Mouse (Mus musculus) lung, postnatal 14 days (tissue): ENCODE data around the gene Gm17662.

Experiments
- DNase-seq: peaks from one replicate; pipeline ENCODE4 v3.0.0; 2021

Gene Gm17662

GRCm38 (mm10) chr4:104857029-104857428 lies at the start of gene Gm17662:
Gene Gm17662 (plus strand): TSS chr4:104857329.
- DNase-seq, result no peak

- DNase-seq, result no peak
These were observed 46.3 kb upstream of the Gm17662 start for GRCm38 (mm10) chr4:104810710-104811286.

GRCm38 (mm10) chr4:104813617-104814016 lies 43.5 kb upstream of the Gm17662 start:
- no peak for DNase-seq

GRCm38 (mm10) chr4:104816519-104817232 lies 40.5 kb upstream of the Gm17662 start:
- no peak for DNase-seq

GRCm38 (mm10) chr4:104817509-104817908 lies 39.6 kb upstream of the Gm17662 start:
- DNase-seq, result no peak

- DNase-seq, result no peak
These were observed 38.1 kb upstream of the Gm17662 start for GRCm38 (mm10) chr4:104818986-104819385.

GRCm38 (mm10) chr4:104819891-104820290 lies 37.2 kb upstream of the Gm17662 start:
- DNase-seq, result no peak

- DNase-seq, result no peak
These were observed 33.5 kb upstream of the Gm17662 start for GRCm38 (mm10) chr4:104823597-104824101.

- DNase-seq, result no peak
These were observed 32.6 kb upstream of the Gm17662 start for GRCm38 (mm10) chr4:104824381-104825077.

- no peak for DNase-seq
These were observed 28.2 kb upstream of the Gm17662 start for GRCm38 (mm10) chr4:104828939-104829338.

GRCm38 (mm10) chr4:104835096-104835495 lies 22.0 kb upstream of the Gm17662 start:
- no peak for DNase-seq

- no peak for DNase-seq
These were observed 18.8 kb upstream of the Gm17662 start for GRCm38 (mm10) chr4:104838342-104838741.

GRCm38 (mm10) chr4:104842204-104842603 lies 14.9 kb upstream of the Gm17662 start:
- DNase-seq, result no peak

- no peak for DNase-seq
These were observed 13.6 kb upstream of the Gm17662 start for GRCm38 (mm10) chr4:104843546-104843945.

GRCm38 (mm10) chr4:104855216-104855615 lies 1.9 kb upstream of the Gm17662 start:
- no peak for DNase-seq

GRCm38 (mm10) chr4:104857823-104858222 lies 694 bp downstream of the Gm17662 start:
- no peak for DNase-seq

- no peak for DNase-seq
These were observed 4.1 kb downstream of the Gm17662 start for GRCm38 (mm10) chr4:104861241-104861640.

- no peak for DNase-seq
These were observed 7.3 kb downstream of the Gm17662 start for GRCm38 (mm10) chr4:104864397-104864796.

- no peak for DNase-seq
These were observed 12.5 kb downstream of the Gm17662 start for GRCm38 (mm10) chr4:104869581-104869980.

GRCm38 (mm10) chr4:104870196-104870595 lies 13.1 kb downstream of the Gm17662 start:
- no peak for DNase-seq

- DNase-seq, result no peak
These were observed 18.7 kb downstream of the Gm17662 start for GRCm38 (mm10) chr4:104875832-104876231.

GRCm38 (mm10) chr4:104876323-104876722 lies 19.2 kb downstream of the Gm17662 start, which contains the start of gene C8a:
Gene C8a (minus strand): TSS chr4:104876398.
- DNase-seq, result no peak

GRCm38 (mm10) chr4:104887486-104887885 lies 30.4 kb downstream of the Gm17662 start:
- no peak for DNase-seq
